Mouse (Mus musculus) MEL (cell line): ENCODE measurements around the gene Camta2.

Source experiments
- CHD1 ChIP-seq: IDR thresholded peaks from 2 replicates; pipeline ENCODE4 v1.6.1; 2012; ENCODE audit warnings: low read depth, mild to moderate bottlenecking, inconsistent platforms, low read length, improper control_type of control experiment
- CTCF ChIP-seq, 3 experiments: IDR thresholded peaks in 2 of 3; conservative IDR thresholded peaks in 1 of 3; 2 replicates each; pipeline ENCODE4 v1.5.1; 2011 to 2012; ENCODE audit warnings: low read length in 3 of 3, low read depth in 2 of 3, mild to moderate bottlenecking in 2 of 3, improper control_type of control experiment in 1 of 3, inconsistent platforms in 1 of 3, mixed read lengths in 1 of 3, moderate library complexity in 1 of 3; ENCODE audit not compliant: control insufficient read depth in 1 of 3, insufficient read depth in 1 of 3, poor library complexity in 1 of 3, severe bottlenecking in 1 of 3
- E2F4 ChIP-seq: IDR thresholded peaks from 2 replicates; pipeline ENCODE4 v1.6.1; 2011; ENCODE audit warnings: low read depth, low read length, improper control_type of control experiment, borderline replicate concordance
- HCFC1 ChIP-seq: IDR thresholded peaks from 2 replicates; pipeline ENCODE4 v1.6.1; 2012; ENCODE audit warnings: low read depth, mild to moderate bottlenecking, inconsistent platforms, low read length, improper control_type of control experiment, moderate library complexity
- MAFK ChIP-seq: IDR thresholded peaks from 2 replicates; pipeline ENCODE4 v1.6.1; 2011; ENCODE audit warnings: low read depth, mild to moderate bottlenecking, low read length, improper control_type of control experiment, borderline replicate concordance
- MXI1 ChIP-seq: IDR thresholded peaks from 2 replicates; pipeline ENCODE4 v1.6.1; 2011; ENCODE audit warnings: mild to moderate bottlenecking, low read depth, low read length, improper control_type of control experiment
- NRF1 ChIP-seq: IDR thresholded peaks from 2 replicates; pipeline ENCODE4 v1.6.1; 2014; ENCODE audit warnings: low read depth, mild to moderate bottlenecking, inconsistent platforms, low read length, improper control_type of control experiment, moderate library complexity; ENCODE audit not compliant: poor library complexity, insufficient read depth, severe bottlenecking
- RCOR1 ChIP-seq: IDR thresholded peaks from 2 replicates; pipeline ENCODE4 v1.6.1; 2012; ENCODE audit warnings: low read depth, mild to moderate bottlenecking, inconsistent platforms, low read length, improper control_type of control experiment
- TAL1 ChIP-seq: IDR thresholded peaks from 2 replicates; pipeline ENCODE4 v1.6.1; 2012; ENCODE audit warnings: mild to moderate bottlenecking, inconsistent platforms, low read length, moderate library complexity, mixed read lengths
- USF1 ChIP-seq: IDR thresholded peaks from 2 replicates; pipeline ENCODE4 v1.6.1; 2014; ENCODE audit warnings: low read depth, mild to moderate bottlenecking, inconsistent platforms, low read length, improper control_type of control experiment, moderate library complexity
- ZC3H11A ChIP-seq: IDR thresholded peaks from 2 replicates; pipeline ENCODE4 v1.6.1; 2012; ENCODE audit warnings: low read depth, mild to moderate bottlenecking, inconsistent platforms, low read length, improper control_type of control experiment
- ZKSCAN1 ChIP-seq: IDR thresholded peaks from 2 replicates; pipeline ENCODE4 v1.6.1; 2012; ENCODE audit warnings: low read depth, mild to moderate bottlenecking, inconsistent platforms, low read length, improper control_type of control experiment, moderate library complexity

- TF ChIP-seq CTCF (IDR thresholded peaks at IDR 0.05 in 2 of 3, conservative IDR thresholded peaks at IDR 0.05 in 1 of 3; ENCODE audit: control insufficient read depth in 1 of 3, insufficient read depth in 1 of 3, low read depth in 2 of 3, low read length in 3 of 3, poor library complexity in 1 of 3, severe bottlenecking in 1 of 3) = no peak
- no peak for TF ChIP-seq NRF1
- no peak for TF ChIP-seq TAL1
- no peak for TF ChIP-seq HCFC1
- TF ChIP-seq E2F4 = no peak
- no peak for TF ChIP-seq ZC3H11A
- no peak for TF ChIP-seq MAFK
- TF ChIP-seq USF1 = no peak
- no peak; the same call in none of the 2 replicates for TF ChIP-seq MXI1
- TF ChIP-seq CHD1 = no peak
- no peak for TF ChIP-seq ZKSCAN1
- no peak for TF ChIP-seq RCOR1
Measured at GRCm38 (mm10) chr11:70652884-70653344, 35.0 kb downstream of the Camta2 start.
